Mouse (Mus musculus): ENCODE data around the gene Washc3. TPM values are rescaled to one million over a fixed set of nuclear protein-coding genes. Genes with fewer than 3 reads are reported as not detected.

Washc3 gene
- polyA plus RNA-seq (2015; fragmentation: Nextera tagmentation; extraction: Ambion mirVana): 63.2 and 70.5 TPM in 2 replicates

GRCm38 (mm10) chr10:88200951-88201638 is at the start of gene Washc3:
Washc3 (plus strand) TSS chr10:88201093.
- peak; percentile 99 for ATAC-seq (ENCODE audit: low FRiP score, low TSS enrichment)
- Histone ChIP-seq H3K4me3 (ENCODE audit: low read length) (peak within 1 kb of the TSS; percentile 76), H3K9me3 (ENCODE audit: low read length) (no peaks in the 10 kb centered on the region), H3K27me3 (ENCODE audit: insufficient read depth, low read length) (no peaks in the 10 kb centered on the region), H3K4me1 (ENCODE audit: insufficient read depth, low read length) (peaks cover 4% of the 10 kb centered on the region; the same call in 1 of the 2 replicates), H3K9ac (replicated peaks; ENCODE audit: low read length) (peak within 1 kb of the TSS; percentile 87), H3K4me2 (replicated peaks; ENCODE audit: low read depth, low read length) (peak within 1 kb of the TSS; percentile 67), H3K27ac (ENCODE audit: low read length) (peak within 1 kb of the TSS; percentile 84), H3K36me3 (ENCODE audit: insufficient read depth, low read length) (peaks cover 6% of the 10 kb centered on the region; the same call in 1 of the 2 replicates)
- WGBS: 1% methylated on average over 23 of the region's 23 CpGs

- Histone ChIP-seq H3K36me3 (ENCODE audit: insufficient read depth, low read length) (peaks cover 34% of the 10 kb centered on the region), H3K4me3 (ENCODE audit: low read length) (no peak overlapping the region), H3K4me1 (ENCODE audit: insufficient read depth, low read length) (peaks cover 8% of the 10 kb centered on the region), H3K9me3 (ENCODE audit: low read length) (no peaks in the 10 kb centered on the region), H3K9ac (replicated peaks; ENCODE audit: low read length) (no peak overlapping the region), H3K4me2 (replicated peaks; ENCODE audit: low read depth, low read length) (no peak overlapping the region), H3K27me3 (ENCODE audit: insufficient read depth, low read length) (no peaks in the 10 kb centered on the region), H3K27ac (ENCODE audit: low read length) (no peak overlapping the region)
- WGBS: 89% methylated on average over 6 of the region's 6 CpGs
- no peak for ATAC-seq (ENCODE audit: low FRiP score, low TSS enrichment)
Observed at GRCm38 (mm10) chr10:88151658-88152057, 49.2 kb upstream of the Washc3 start.

GRCm38 (mm10) chr10:88162096-88162495 is 38.8 kb upstream of the Washc3 start:
- no peak for ATAC-seq (ENCODE audit: low FRiP score, low TSS enrichment)
- 92% methylated on average over 2 of the region's 2 CpGs for WGBS
- H3K36me3 ChIP-seq (ENCODE audit: insufficient read depth, low read length): peaks cover 29% of the 10 kb centered on the region

GRCm38 (mm10) chr10:88162676-88163075 is 38.2 kb upstream of the Washc3 start:
- no peak overlapping the region for H3K9ac ChIP-seq (replicated peaks; ENCODE audit: low read length)
- H3K27ac ChIP-seq (ENCODE audit: low read length): no peak overlapping the region
- no peaks in the 10 kb centered on the region for H3K9me3 ChIP-seq (ENCODE audit: low read length)
- peaks cover 29% of the 10 kb centered on the region for H3K36me3 ChIP-seq (ENCODE audit: insufficient read depth, low read length)
- no peak for ATAC-seq (ENCODE audit: low FRiP score, low TSS enrichment)
- H3K4me3 ChIP-seq (ENCODE audit: low read length): no peak overlapping the region
- WGBS: 94% methylated on average over 5 of the region's 5 CpGs
- H3K27me3 ChIP-seq (ENCODE audit: insufficient read depth, low read length): no peaks in the 10 kb centered on the region
- H3K4me1 ChIP-seq (ENCODE audit: insufficient read depth, low read length): no peaks in the 10 kb centered on the region
- no peak overlapping the region for H3K4me2 ChIP-seq (replicated peaks; ENCODE audit: low read depth, low read length)

More at GRCm38 (mm10) chr10:88162096-88162495, 38.8 kb upstream of the Washc3 start:
- H3K4me2 ChIP-seq (replicated peaks; ENCODE audit: low read depth, low read length): no peak overlapping the region
- H3K4me3 ChIP-seq (ENCODE audit: low read length): no peak overlapping the region
- H3K27me3 ChIP-seq (ENCODE audit: insufficient read depth, low read length): no peaks in the 10 kb centered on the region
- no peak overlapping the region for H3K27ac ChIP-seq (ENCODE audit: low read length)
- H3K9ac ChIP-seq (replicated peaks; ENCODE audit: low read length): no peak overlapping the region
- no peaks in the 10 kb centered on the region for H3K9me3 ChIP-seq (ENCODE audit: low read length)
- no peaks in the 10 kb centered on the region for H3K4me1 ChIP-seq (ENCODE audit: insufficient read depth, low read length)

GRCm38 (mm10) chr10:88166158-88166557 is 34.7 kb upstream of the Washc3 start:
- peaks cover 16% of the 10 kb centered on the region for H3K36me3 ChIP-seq (ENCODE audit: insufficient read depth, low read length)
- H3K4me3 ChIP-seq (ENCODE audit: low read length): no peak overlapping the region
- ATAC-seq (ENCODE audit: low FRiP score, low TSS enrichment): no peak
- H3K27me3 ChIP-seq (ENCODE audit: insufficient read depth, low read length): no peaks in the 10 kb centered on the region
- WGBS: 99% methylated on average over 3 of the region's 3 CpGs
- no peak overlapping the region for H3K9ac ChIP-seq (replicated peaks; ENCODE audit: low read length)
- H3K4me1 ChIP-seq (ENCODE audit: insufficient read depth, low read length): no peaks in the 10 kb centered on the region
- H3K4me2 ChIP-seq (replicated peaks; ENCODE audit: low read depth, low read length): no peak overlapping the region
- no peaks in the 10 kb centered on the region for H3K9me3 ChIP-seq (ENCODE audit: low read length)
- H3K27ac ChIP-seq (ENCODE audit: low read length): no peak overlapping the region

- Histone ChIP-seq H3K27ac (ENCODE audit: low read length) (no peak overlapping the region), H3K4me1 (ENCODE audit: insufficient read depth, low read length) (no peaks in the 10 kb centered on the region), H3K36me3 (ENCODE audit: insufficient read depth, low read length) (peaks cover 14% of the 10 kb centered on the region; the same call in 1 of the 2 replicates), H3K9ac (replicated peaks; ENCODE audit: low read length) (no peak overlapping the region), H3K4me2 (replicated peaks; ENCODE audit: low read depth, low read length) (no peak overlapping the region), H3K9me3 (ENCODE audit: low read length) (no peaks in the 10 kb centered on the region), H3K4me3 (ENCODE audit: low read length) (no peak overlapping the region), H3K27me3 (ENCODE audit: insufficient read depth, low read length) (no peaks in the 10 kb centered on the region)
- WGBS: 88% methylated on average over 7 of the region's 7 CpGs
- ATAC-seq (ENCODE audit: low FRiP score, low TSS enrichment): no peak
Observed at GRCm38 (mm10) chr10:88167438-88168077, 33.3 kb upstream of the Washc3 start.

GRCm38 (mm10) chr10:88200541-88200940 is 352 bp upstream of the Washc3 start:
- peak overlapping the region; percentile 87; the same call in 1 of the 2 replicates for H3K9ac ChIP-seq (replicated peaks; ENCODE audit: low read length)
- no peaks in the 10 kb centered on the region for H3K9me3 ChIP-seq (ENCODE audit: low read length)
- 5% methylated on average over 4 of the region's 4 CpGs for WGBS
- peak overlapping the region; percentile 67 for H3K4me2 ChIP-seq (replicated peaks; ENCODE audit: low read depth, low read length)
- no peaks in the 10 kb centered on the region for H3K27me3 ChIP-seq (ENCODE audit: insufficient read depth, low read length)
- no peak overlapping the region for H3K27ac ChIP-seq (ENCODE audit: low read length)
- peaks cover 4% of the 10 kb centered on the region; the same call in 1 of the 2 replicates for H3K4me1 ChIP-seq (ENCODE audit: insufficient read depth, low read length)
- peak overlapping the region; percentile 76 for H3K4me3 ChIP-seq (ENCODE audit: low read length)
- peak; percentile 68; the same call in 1 of the 2 replicates for ATAC-seq (ENCODE audit: low FRiP score, low TSS enrichment)
- H3K36me3 ChIP-seq (ENCODE audit: insufficient read depth, low read length): peaks cover 6% of the 10 kb centered on the region; the same call in 1 of the 2 replicates

- Histone ChIP-seq H3K9ac (replicated peaks; ENCODE audit: low read length) (peak overlapping the region; percentile 87), H3K27me3 (ENCODE audit: insufficient read depth, low read length) (no peaks in the 10 kb centered on the region), H3K4me3 (ENCODE audit: low read length) (peak overlapping the region; percentile 76), H3K9me3 (ENCODE audit: low read length) (no peaks in the 10 kb centered on the region), H3K4me1 (ENCODE audit: insufficient read depth, low read length) (peaks cover 4% of the 10 kb centered on the region; the same call in 1 of the 2 replicates), H3K36me3 (ENCODE audit: insufficient read depth, low read length) (peaks cover 6% of the 10 kb centered on the region; the same call in 1 of the 2 replicates), H3K27ac (ENCODE audit: low read length) (no peak overlapping the region), H3K4me2 (replicated peaks; ENCODE audit: low read depth, low read length) (peak overlapping the region; percentile 67)
- ATAC-seq (ENCODE audit: low FRiP score, low TSS enrichment): peak; percentile 1; the same call in 1 of the 2 replicates
- WGBS: 68% methylated on average over 13 of the region's 13 CpGs
Observed at GRCm38 (mm10) chr10:88201650-88202049, 757 bp downstream of the Washc3 start.

GRCm38 (mm10) chr10:88202581-88202980 is 1.7 kb downstream of the Washc3 start:
- H3K36me3 ChIP-seq (ENCODE audit: insufficient read depth, low read length): peaks cover 6% of the 10 kb centered on the region; the same call in 1 of the 2 replicates
- no peak overlapping the region for H3K4me2 ChIP-seq (replicated peaks; ENCODE audit: low read depth, low read length)
- no peak overlapping the region for H3K4me3 ChIP-seq (ENCODE audit: low read length)
- H3K27me3 ChIP-seq (ENCODE audit: insufficient read depth, low read length): no peaks in the 10 kb centered on the region
- no peak for ATAC-seq (ENCODE audit: low FRiP score, low TSS enrichment)
- 89% methylated on average over 8 of the region's 8 CpGs for WGBS
- H3K9me3 ChIP-seq (ENCODE audit: low read length): no peaks in the 10 kb centered on the region
- H3K27ac ChIP-seq (ENCODE audit: low read length): no peak overlapping the region
- peaks cover 4% of the 10 kb centered on the region; the same call in 1 of the 2 replicates for H3K4me1 ChIP-seq (ENCODE audit: insufficient read depth, low read length)
- no peak overlapping the region for H3K9ac ChIP-seq (replicated peaks; ENCODE audit: low read length)

Measured in kidney, embryonic 16.5 days (tissue).